Mouse (Mus musculus) cerebellum, postnatal 25 days (tissue): ENCODE data around the gene Fgf14.
A peak's percentile ranks its signal among the peaks of the same experiment; 100 is the strongest.

Experiments used
- DNase-seq, 2 experiments: peaks; one replicate each; pipeline ENCODE4 v3.0.0; 2021; ENCODE audit warnings: mixed read lengths in 2 of 2

Fgf14 gene

DNA sequence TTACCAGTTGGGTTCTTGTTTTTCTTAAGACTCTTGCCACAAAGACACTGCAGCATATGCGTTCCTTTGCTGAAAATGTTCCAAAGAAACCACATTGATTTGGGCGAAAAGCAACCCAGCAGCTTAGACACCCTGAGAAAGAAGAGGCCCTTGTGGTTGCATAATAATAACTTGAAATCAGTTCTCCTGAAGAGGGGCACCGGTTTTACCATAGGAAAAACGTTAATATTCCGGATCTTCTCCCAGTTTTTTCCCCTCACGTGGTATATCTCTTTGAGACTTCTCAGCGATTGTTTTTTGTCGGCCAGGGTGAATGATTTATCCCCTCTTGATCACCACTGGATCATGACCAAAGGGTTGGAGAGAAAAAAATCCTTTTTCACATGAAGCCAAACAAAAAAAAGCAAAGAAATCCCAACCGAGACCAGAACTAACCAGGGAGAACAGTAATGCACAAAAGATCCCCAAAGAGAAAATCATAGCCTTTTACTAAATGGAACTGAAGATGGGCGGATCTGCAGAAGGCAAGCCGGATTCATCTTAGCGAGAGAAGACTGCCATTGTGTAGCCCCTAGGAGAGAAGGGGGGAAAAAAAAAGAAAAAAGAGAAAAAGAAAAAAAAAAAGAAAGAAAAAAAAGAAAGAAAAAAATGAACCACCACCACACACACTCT lies at the start of gene Fgf14:
Gene Fgf14 (minus strand): TSS at position 622 of the 672 bp plus-strand sequence.
- DNase-seq, result no peak

DNA sequence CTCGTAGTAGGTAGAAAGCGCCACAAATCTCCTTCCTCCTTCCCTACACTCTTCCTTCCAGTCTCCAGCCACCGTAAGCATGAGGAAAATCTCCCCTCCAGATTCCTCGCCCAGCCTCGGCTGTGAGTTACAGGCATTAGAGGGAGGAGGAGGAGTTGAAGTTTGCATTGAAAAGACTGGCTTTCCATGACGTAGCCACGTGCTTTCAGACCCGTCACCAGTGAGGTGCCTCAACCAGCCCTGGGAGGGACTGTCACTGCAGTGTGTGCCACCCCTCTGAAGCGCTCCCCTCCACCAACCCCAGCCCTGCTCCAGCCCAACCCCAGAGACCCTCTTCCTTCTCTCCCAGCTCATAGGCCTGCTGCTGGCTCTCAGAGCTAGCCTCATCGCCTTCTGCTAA lies 452 bp upstream of the Fgf14 start:
- peak; percentile 83 for DNase-seq

DNA sequence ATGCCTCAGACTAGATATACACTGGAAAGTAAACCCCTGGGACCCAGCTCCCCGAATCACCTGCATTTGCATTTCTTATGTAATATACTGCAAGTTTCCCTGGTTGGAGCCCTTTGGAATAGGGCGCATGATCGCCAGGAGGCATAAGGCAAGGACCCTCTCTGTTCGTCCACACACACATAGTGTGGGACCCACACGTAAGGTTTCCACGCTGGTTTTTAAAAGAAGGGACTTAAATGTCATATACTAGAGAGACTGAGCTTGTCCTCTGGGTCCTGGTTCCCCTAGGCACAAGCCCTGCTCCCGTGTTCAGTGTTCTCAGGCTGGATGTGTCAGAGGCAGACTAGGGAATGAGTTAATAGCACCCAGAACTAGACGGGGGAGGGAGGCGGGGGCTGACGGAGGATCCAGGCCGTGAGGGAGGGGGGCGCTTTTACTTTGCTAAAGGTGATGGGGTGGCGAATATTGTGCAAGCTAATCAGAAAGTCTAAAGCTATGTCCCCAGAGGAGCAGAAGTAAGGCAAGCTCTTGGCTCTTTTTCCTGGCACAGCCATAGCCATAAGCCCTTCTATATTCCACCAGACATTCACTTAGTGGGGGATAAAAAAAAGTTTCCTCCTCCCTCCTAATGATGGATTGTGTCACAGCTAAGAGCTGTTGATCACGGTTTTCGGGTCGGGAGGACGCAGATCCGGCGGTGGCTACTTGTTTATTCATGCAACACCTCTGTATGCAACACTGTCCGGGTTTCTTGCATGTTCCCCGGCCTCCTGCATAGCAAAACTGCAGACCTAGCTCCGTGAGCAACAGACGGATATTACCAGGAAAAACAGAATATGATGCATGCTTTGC lies 1.0 kb downstream of the Fgf14 start:
- peak; percentile 76 to 80 for DNase-seq

DNA sequence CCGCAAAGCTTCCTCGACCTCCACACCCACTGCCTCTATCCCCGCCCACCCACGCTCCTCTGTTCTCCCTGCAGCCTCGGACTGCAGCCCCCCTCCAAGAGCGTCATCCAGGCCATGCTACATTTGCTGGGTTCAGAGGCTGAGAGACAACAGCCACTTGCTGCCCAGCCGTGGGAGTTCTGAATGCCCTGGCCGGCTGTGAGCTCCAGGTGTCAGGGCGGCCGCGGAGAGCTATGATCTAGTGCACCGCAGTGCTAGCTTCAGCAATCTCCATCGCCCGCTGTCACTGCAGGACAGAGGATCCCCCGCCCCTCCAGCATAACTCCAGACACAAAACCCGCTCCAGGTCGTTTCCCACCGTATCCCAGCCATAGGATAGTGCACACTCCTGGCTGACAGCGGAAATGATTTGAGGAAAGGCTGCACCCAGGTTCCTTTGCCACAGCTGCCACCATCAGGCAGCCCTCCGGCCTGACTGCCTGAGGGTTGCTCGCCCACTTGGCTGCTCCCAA lies 1.7 kb downstream of the Fgf14 start:
- peak in 1 of 2 experiments; percentile 75 for DNase-seq

DNA sequence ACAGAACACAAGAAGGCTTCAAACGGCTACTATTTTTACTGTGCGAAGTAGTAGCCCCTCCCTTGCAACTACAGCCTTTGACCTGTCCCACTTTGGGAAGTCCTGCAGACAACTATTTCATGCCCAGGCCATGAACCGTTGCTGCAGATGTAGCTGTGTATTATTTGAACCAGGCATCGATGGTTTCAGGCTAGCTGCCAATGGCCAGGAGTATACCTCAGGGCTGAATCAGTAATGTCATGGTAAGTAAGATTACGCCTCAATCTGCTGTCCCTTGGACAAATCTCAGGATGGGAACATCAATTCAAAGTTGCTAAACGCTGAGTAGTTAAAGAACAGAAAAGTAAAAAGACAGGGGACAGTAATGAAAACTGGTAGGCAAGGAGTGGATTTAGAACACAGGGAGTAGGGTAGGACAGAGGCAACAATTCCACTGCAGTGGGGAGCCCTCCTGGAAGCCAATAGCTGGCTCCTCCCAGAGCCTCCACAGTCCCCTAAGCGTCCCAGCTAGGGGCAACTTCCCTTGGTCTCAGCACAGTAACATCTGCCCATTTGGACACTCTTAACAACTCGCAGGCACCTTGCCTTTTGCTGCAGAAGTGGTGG lies 2.3 kb downstream of the Fgf14 start:
- peak; percentile 55 to 63 for DNase-seq

DNA sequence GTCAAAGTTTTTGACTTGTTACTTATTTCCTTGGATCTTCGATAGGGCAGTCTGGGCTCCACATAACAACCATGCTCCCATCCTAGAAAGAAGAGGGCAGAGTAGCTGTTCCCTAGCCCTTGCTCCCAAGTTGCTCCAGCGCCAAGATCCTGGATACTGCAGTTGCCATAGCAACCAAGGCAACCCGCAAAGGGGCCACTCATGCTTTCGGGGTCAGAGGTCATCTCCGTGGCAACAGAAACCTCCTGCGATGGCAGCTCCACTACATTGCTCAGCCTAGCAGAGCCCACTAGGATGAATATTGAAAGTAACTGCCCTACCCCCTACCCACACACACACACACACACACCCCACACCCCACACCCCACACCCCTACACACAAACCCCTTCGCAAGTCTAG lies 7.2 kb downstream of the Fgf14 start:
- DNase-seq, result peak; percentile 41 to 56

DNA sequence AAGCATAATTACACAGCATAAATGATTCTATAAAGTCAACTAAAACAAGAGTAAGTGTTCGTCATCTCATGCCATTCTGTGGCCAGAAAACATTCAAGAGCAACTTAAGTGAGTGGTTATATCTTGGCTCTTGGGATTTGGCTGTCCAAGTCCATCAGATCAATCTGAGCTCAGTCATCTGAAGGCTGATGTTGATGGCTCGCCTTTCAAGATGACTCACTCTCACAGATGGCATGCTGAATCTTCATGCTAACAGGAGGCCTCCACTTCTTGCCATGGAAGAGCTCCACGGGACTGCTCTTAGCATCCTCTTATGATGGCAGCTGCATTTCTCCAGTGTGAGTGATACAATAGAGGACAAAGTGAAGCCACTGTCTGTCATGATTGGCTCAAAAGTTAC lies 34.1 kb downstream of the Fgf14 start:
- peak; percentile 36 to 54 for DNase-seq

DNA sequence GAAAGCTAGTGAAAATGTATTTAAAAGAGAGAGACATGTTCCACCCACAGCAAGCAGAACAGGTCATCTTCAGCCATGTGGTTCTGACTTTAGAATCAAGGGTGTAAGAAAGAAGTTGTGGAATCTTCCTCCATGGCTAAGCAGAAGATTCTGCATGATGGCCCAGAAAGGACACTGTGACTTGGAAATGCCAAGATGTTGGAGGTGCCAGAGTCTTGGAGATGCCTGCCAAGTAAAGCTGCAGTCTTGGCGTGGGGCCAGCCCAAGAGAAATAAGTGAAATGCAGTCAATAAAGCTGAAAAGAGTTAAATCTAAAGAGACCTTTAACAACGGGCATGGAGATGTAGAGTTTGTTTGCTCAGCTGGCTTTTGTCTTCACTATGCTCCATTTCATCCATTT lies 42.0 kb downstream of the Fgf14 start:
- DNase-seq, result peak; percentile 71 to 81

DNA sequence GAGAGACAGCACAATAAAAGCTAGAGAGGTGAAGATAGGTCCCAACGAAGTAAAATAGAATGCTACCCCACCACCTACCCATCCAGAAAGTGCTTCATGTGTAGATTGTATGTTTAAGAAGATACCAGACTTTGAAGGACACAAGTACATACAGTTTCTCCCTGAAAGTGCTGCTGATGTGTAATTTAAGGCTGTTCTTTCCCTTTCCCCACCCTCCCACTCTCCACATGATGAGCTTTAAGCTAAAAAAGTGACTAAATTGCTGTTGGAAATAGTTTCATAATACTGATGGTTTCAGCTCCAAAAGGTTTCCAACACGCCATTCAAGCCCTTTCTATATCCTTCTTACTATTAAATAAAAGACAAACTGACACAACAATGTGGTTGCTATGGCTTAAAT lies 63.5 kb downstream of the Fgf14 start:
- no peak for DNase-seq

DNA sequence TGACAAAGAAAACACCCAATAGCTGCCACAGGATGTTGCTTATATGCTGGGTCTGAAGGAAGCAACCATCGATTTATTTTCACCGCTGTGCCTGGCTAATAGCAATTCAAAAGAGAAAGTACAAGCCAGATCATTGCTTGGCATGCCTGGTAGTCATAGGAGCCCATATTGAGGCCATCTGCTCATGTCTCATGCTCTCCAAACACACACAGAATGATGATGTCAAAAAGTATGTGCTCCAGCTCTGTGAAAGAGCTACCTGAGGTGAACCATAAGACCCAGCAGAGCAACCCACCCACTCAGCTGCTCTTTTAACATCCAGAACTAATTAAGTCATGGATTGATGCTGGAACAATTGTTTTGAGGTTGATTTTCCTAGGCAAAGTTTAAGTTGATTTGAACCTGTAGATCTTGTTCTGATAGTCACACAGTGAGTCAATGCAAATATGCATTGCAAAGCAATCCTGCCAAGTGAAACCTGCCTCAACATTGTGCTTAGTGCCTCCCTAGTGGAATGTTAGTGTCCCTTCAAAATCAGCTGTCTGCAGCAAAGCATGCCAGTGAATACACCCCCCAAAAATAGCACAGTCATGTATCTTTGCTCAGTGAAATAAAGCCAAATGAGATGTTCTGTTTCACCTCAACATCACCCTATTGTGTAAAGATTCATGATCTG lies 70.8 kb downstream of the Fgf14 start:
- DNase-seq, result peak; percentile 73 to 74

DNA sequence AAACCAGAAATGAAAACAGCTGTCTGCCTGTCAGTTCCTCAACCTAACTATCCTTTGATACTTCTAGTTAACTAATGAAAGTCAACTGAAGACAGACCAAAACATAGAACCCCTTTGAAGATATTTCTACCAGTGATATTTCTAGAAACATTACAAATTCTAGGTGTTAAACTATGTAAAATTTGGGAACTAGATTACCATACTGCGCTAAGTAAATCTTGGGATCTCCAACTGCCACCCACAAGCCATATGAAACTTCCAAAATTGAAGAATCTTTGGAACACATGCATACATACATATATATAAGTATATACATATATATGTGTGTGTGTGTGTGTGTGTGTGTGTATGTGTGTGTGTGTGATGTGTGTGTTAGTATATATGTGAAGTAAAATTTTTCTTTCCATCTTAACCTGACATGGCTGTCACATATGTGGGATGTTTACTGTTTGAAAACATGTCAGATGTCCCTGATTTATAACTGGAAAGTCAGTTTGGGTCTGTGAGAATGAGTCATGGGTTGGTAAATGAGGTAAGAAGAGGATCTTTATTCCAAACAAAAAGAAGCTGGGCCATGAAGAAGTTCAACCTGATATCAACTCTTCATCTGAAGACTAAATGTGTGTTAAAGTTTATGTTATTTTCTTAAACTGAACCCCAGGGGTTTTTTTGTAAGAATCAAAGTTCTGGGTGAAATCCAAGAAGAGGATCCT lies 71.7 kb downstream of the Fgf14 start:
- DNase-seq, result no peak

DNA sequence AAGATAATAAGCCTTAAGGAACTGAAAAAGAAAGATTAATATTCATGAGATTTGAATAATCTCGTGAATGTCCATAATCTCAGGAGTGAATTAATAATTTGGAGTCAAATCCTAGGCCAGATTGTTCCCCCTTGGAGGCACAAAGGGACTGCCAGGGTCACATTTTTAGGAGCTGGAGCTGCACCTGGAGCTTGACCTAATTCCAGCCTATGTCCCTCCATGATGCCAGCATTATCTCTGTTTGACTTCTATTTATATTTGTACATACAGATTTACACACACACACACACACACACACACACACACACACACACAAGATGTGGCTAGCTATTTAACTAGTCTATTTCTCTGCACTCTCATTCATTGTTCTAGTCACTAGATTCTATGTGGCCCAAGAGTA lies 100.4 kb downstream of the Fgf14 start:
- DNase-seq, result peak; percentile 74 to 75

DNA sequence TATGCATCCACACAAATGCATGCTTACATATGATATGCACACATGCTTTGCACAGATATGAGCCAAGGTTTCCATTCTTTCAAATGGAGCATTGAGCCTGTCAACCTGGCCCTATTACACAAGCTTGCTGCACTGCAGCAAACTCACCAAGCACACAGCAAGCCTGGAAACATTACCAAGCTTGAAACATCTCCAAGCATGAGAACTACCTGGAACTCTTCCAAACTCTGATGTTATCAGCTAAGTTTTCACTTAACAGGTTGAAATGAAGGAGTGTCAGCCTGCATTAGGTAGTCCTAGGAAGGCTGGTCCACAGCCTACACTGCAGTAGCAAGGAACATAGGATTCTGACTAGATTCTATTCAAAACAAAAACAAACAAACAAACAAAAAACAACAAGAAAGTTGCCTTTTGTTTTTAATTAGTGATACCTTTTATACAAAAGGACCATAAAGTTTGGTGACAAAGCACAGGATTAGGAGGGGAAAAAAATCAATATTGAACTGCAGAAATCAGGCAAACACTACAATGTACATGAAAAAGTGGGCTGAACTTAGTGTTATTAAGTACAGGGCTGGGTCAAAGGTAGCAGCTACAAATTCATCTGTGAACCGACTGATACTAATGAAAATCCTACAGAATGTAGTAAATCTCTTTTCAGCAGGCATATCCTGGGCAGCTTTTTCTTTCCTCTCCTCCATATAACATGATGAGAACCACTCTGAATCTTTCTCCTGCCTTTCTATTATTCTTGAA lies 101.6 kb downstream of the Fgf14 start:
- peak; percentile 71 to 78 for DNase-seq

DNA sequence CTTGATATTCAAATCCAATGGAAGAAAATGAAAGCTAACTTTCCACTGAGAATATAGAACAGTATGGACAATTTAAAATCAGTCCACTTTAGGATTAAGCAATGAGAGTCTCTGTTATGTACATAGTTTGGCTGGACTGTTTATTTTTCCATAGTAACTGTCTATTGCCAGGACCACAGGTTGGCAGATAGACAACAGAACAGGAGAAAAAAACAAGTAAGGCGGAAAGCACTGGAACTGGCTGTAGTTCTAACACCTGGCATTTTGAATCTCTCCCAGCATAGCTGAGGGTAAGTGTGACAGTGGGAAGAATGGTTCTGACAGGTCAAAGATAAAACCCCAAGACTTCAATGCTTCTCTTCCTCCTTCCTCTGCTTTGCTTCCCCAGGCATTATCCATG lies 110.5 kb downstream of the Fgf14 start:
- DNase-seq, result peak; percentile 68 to 77

DNA sequence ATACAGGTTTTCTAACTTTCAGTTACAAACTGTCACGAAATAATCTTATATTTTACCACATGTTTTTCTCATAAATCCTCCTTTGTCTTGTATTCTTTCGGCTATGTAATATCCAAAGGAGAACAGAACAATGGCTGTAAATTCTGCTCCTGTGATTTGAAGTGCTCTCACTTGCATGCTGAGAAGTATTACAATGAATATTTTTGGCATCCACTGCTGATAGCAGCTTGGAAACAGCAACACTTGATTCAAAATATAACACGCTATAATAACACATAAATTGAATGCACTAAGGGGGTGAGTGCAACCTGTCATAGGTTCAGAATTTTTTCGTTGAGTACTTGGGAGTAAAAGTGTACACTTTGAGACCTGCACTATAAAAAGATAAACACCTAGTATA lies 115.4 kb downstream of the Fgf14 start:
- no peak for DNase-seq

DNA sequence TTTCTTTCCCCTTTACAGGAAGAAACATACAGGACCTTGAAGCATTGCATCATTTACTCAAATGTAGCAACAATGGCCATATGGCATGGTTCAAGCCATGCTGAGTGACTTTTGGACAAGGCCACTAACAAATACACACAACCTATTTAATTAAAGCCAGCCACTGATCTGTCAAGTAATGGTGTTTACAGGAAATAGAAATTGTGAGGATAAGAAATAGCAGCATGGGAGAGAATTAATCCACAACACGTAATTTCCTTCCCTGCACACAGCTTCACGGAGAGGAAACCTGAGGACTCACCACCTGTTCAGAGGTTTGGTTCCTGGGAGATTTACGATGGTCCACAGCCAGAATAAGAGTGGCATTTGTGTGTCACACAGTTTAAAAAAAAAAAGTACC lies 140.8 kb downstream of the Fgf14 start:
- peak; percentile 70 to 81 for DNase-seq

DNA sequence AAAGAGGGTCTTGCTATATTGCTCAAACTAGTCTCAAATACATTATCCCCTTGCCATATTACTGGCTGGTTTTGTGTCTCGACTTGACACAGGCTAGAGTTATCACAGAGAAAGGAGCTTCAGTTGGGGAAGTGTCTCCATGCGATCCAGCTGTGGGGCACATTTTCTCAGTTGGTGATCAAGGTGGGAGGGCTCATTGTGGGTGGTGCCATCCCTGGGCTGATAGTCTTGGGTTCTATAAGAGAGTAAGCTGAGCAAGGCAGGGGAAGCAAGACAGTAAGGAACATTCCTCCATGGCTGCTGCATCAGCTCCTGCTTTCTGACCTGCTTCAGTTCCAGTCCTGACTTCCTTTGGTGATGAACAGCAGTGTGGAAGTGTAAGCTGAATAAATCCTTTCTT lies 141.6 kb downstream of the Fgf14 start:
- peak in 1 of 2 experiments; percentile 55 for DNase-seq

DNA sequence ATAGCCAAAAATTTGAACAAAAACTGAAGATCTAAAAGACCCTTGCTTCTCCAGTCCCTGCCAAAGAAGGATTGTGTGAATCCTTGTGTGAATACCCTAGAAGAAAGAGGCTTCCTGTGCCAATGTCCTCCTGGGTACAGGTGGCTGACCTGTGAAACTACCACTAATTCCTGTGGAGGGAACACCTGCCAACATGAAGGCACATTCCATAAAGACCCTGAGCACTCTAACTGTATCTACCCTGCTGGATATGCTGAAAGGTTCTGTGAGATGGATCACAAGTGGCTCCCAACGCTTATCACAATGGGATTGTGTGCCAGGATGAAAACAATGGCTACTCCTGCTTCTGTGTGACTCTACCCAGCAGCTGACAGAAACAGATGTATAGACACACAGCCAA lies 144.9 kb downstream of the Fgf14 start:
- DNase-seq, result peak; percentile 51 to 66

DNA sequence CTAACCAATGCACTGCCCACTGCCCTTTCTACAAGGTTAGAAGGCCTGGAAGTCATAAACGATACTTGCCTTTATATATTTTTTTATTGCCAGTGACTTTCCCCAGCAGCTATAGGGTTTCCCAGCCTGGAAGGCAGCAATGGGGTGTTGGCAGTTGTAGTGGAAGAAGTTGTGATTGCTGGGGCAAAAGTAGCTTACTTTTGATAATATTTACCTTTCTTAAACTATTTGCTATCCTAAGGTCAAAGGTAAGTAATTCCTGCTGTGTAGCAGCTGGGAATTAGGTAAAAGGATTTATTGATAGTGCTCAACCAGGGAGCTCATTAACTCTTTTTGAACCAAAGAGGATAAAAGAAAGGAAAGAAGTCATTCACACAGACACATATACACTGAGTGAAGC lies 164.9 kb downstream of the Fgf14 start:
- DNase-seq, result no peak

DNA sequence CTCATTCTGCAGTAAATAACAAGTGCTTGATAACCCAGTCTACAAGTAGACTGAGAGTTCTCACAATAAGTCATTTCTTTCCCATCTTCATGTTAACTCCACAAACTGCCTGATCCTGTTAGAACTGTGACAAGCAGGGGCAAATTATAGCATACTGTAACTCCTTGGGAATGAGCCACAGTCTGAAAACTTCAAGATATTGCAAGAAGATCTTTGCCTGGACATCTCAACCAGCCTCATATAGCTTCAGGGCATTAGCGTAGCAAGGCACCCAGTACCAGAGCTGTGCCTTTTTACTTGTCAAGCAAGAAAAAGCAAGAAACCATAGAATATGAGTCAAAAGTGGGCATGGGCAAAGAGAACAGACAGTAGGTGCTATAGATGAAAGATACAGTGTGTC lies 188.0 kb downstream of the Fgf14 start:
- DNase-seq, result no peak

DNA sequence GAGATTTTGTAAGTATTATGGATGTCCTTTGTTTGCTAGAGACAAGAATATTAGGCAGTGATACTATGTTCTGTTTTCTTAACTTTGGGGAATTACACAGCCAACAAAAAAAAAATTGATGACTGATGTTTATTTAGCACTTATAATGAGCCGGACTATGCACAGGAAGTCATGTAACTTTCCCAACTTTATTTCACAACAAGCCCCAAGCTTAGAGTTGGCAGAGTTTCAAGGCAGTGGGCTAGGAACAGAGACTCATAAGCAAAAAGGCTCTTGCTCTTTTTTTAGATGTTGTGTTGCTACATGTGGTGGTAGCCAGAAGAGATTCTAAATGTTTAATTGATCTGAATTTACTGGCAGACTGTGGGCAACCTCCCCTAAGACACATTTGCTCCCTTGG lies 191.7 kb downstream of the Fgf14 start:
- no peak for DNase-seq
